Mouse (Mus musculus): ENCODE results near the gene Bbc3. TPM values are rescaled to one million over a fixed set of nuclear protein-coding genes. Genes with fewer than 3 reads are reported as not detected.
"Not testable (repeated sequence)": the region's sequence is repeated elsewhere in the genome, so short reads cannot be mapped to it uniquely, and the experiment has no call there.

Gene Bbc3
- polyA plus RNA-seq, 1 experiment from 2014 or later, result 14.2 TPM

DNA sequence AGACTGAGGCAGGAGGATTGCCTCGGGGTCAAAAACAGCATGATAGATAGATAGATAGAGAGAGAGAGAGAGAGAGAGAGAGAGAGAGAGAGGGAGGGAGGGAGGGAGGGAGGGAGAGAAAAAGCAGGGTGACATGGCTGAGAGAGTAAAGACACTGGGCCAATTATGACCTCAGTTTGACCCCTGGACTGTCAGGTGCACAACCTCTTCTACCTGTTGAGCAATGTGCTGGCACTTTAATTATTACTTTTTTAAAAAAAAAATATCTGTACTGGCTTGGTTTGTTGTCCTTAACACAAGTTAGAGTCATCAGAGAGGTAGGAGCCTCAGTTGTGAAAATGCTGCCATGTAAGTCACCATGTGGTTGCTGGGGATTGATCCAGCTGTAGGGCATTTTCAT lies 20.4 kb upstream of the Bbc3 start:
- no peaks in the 10 kb centered on the region for H3K9me3 ChIP-seq (ENCODE audit: low read length)
- H3K4me2 ChIP-seq (replicated peaks; ENCODE audit: low read depth, low read length), result no peak overlapping the region
- no peak overlapping the region for H3K4me3 ChIP-seq (ENCODE audit: low read length)
- ATAC-seq (ENCODE audit: low FRiP score, low TSS enrichment), result no peak
- WGBS, result 77% methylated on average over 1 of the region's 1 CpGs
- H3K4me1 ChIP-seq (ENCODE audit: insufficient read depth, low read length), result peaks cover 11% of the 10 kb centered on the region; the same call in 1 of the 2 replicates
- H3K27me3 ChIP-seq (ENCODE audit: insufficient read depth, low read length), result no peaks in the 10 kb centered on the region
- H3K9ac ChIP-seq (replicated peaks; ENCODE audit: low read length), result no peak overlapping the region
- H3K27ac ChIP-seq (ENCODE audit: low read length), result no peak overlapping the region
- H3K36me3 ChIP-seq (ENCODE audit: insufficient read depth, low read length), result peaks cover 13% of the 10 kb centered on the region

DNA sequence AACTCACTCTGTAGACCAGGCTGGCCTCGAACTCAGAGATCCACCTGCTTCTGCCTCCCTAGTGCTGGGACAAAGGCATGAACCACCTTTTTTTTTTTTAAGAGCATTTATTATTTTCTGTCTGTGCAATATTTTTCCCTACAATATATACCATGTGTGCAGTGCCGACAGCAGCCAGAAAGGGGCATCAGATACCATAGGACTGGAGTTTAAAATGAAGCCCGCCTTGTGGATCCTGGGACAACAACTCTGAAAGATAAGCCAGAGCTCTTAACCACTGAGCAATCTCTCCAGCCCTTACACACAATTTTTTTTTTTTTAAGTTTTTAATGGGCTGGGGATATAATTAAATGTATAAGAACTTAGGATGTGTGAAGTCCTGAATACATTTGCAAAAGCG lies 13.8 kb upstream of the Bbc3 start:
- no peaks in the 10 kb centered on the region for H3K9me3 ChIP-seq (ENCODE audit: low read length)
- H3K36me3 ChIP-seq (ENCODE audit: insufficient read depth, low read length), result no peaks in the 10 kb centered on the region
- WGBS, result 27% methylated on average over 4 of the region's 4 CpGs
- peak overlapping the region; percentile 48 for H3K4me3 ChIP-seq (ENCODE audit: low read length)
- peak overlapping the region; percentile 67 for H3K9ac ChIP-seq (replicated peaks; ENCODE audit: low read length)
- H3K27me3 ChIP-seq (ENCODE audit: insufficient read depth, low read length), result no peaks in the 10 kb centered on the region
- H3K4me2 ChIP-seq (replicated peaks; ENCODE audit: low read depth, low read length), result peak overlapping the region; percentile 90
- H3K4me1 ChIP-seq (ENCODE audit: insufficient read depth, low read length), result peaks cover 28% of the 10 kb centered on the region
- H3K27ac ChIP-seq (ENCODE audit: low read length), result peak overlapping the region; percentile 94
- ATAC-seq (ENCODE audit: low FRiP score, low TSS enrichment), result no peak

DNA sequence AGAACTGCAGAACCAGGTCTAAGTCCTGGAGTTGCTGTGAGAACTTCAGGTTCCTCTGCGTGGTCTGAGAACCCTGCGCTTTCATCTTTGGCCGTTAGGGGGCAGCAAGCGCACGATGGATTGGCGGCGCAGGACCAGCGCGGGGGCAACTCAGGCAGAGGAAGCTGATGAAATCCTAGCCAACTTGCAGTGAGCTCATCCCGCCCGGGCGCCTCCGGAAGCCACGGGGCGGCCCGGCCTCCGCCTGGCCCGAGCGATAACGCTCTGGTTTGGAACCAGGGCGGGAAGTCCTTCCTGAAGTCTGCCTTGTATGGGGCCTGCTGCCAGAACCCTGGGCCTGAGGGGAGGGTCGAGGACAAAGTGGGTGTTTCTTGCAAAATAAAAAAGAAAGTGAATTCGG lies 13.4 kb upstream of the Bbc3 start:
- peak overlapping the region; percentile 48 for H3K4me3 ChIP-seq (ENCODE audit: low read length)
- no peaks in the 10 kb centered on the region for H3K36me3 ChIP-seq (ENCODE audit: insufficient read depth, low read length)
- no peaks in the 10 kb centered on the region for H3K9me3 ChIP-seq (ENCODE audit: low read length)
- peak overlapping the region; percentile 67 for H3K9ac ChIP-seq (replicated peaks; ENCODE audit: low read length)
- H3K4me2 ChIP-seq (replicated peaks; ENCODE audit: low read depth, low read length), result peak overlapping the region; percentile 90
- H3K27me3 ChIP-seq (ENCODE audit: insufficient read depth, low read length), result no peaks in the 10 kb centered on the region
- WGBS, result under 1% methylated on average over 23 of the region's 23 CpGs
- ATAC-seq (ENCODE audit: low FRiP score, low TSS enrichment), result peak; percentile 85
- peak overlapping the region; percentile 94 for H3K27ac ChIP-seq (ENCODE audit: low read length)
- H3K4me1 ChIP-seq (ENCODE audit: insufficient read depth, low read length), result peaks cover 31% of the 10 kb centered on the region

GRCm38 (mm10) chr7:16295321-16295900 lies 12.8 kb upstream of the Bbc3 start:
- Histone ChIP-seq H3K9me3 (ENCODE audit: low read length) (no peaks in the 10 kb centered on the region), H3K9ac (replicated peaks; ENCODE audit: low read length) (peak overlapping the region; percentile 67), H3K27ac (ENCODE audit: low read length) (peak overlapping the region; percentile 94), H3K4me3 (ENCODE audit: low read length) (peak overlapping the region; percentile 48), H3K4me1 (ENCODE audit: insufficient read depth, low read length) (peaks cover 35% of the 10 kb centered on the region), H3K27me3 (ENCODE audit: insufficient read depth, low read length) (no peaks in the 10 kb centered on the region), H3K36me3 (ENCODE audit: insufficient read depth, low read length) (no peaks in the 10 kb centered on the region), H3K4me2 (replicated peaks; ENCODE audit: low read depth, low read length) (peak overlapping the region; percentile 90)
- WGBS, result 1% methylated on average over 39 of the region's 41 CpGs
- peak; percentile 47 for ATAC-seq (ENCODE audit: low FRiP score, low TSS enrichment)

- no peaks in the 10 kb centered on the region for H3K27me3 ChIP-seq (ENCODE audit: insufficient read depth, low read length)
- 31% methylated on average over 2 of the region's 2 CpGs for WGBS
These were observed 12.0 kb upstream of the Bbc3 start for GRCm38 (mm10) chr7:16296146-16296545.

DNA sequence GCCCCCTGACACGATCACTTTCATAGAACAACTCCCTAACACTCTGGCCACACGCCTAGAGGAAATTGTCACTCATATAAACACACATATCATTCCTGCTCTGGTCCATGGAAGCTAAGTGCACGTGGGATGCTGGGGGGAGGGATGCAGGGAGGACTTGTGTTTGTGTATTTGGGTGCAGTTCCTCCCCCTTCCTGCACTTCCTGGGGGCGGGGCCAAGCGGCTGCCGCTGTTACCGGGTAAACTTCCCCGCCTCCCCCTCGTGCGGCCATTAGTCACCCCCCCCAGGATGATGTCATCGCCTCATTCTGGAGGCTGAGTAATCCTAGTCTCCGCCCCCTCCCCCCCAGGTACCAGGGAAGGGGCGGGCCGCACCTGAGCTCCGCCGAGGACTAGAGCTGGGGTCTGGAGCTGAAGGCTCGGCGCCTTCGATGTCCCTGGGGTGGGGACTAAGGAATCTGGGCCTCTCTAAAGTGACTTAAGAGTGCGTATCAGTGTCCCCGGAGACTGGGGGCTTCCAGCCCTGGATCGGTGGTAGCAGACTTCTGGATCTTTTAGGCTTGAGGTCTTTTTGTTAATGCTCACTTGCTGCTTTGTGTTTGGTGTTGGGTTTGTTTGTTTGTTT lies 11.3 kb upstream of the Bbc3 start:
- peak overlapping the region; percentile 69 for H3K9ac ChIP-seq (replicated peaks; ENCODE audit: low read length)
- WGBS, result 0% methylated on average over 22 of the region's 22 CpGs
- peak; percentile 17; the same call in 1 of the 2 replicates for ATAC-seq (ENCODE audit: low FRiP score, low TSS enrichment)

More at GRCm38 (mm10) chr7:16296146-16296545, 12.0 kb upstream of the Bbc3 start:
- Histone ChIP-seq H3K36me3 (ENCODE audit: insufficient read depth, low read length) (no peaks in the 10 kb centered on the region), H3K9ac (replicated peaks; ENCODE audit: low read length) (no peak overlapping the region), H3K4me1 (ENCODE audit: insufficient read depth, low read length) (peaks cover 35% of the 10 kb centered on the region), H3K9me3 (ENCODE audit: low read length) (no peaks in the 10 kb centered on the region), H3K4me2 (replicated peaks; ENCODE audit: low read depth, low read length) (peak overlapping the region; percentile 80; the same call in 1 of the 2 replicates), H3K4me3 (ENCODE audit: low read length) (no peak overlapping the region), H3K27ac (ENCODE audit: low read length) (peak overlapping the region; percentile 85)
- ATAC-seq (ENCODE audit: low FRiP score, low TSS enrichment), result peak; percentile 14; the same call in 1 of the 2 replicates

GRCm38 (mm10) chr7:16297616-16298015 lies 10.6 kb upstream of the Bbc3 start:
- peak overlapping the region; percentile 85; the same call in 1 of the 2 replicates for H3K27ac ChIP-seq (ENCODE audit: low read length)
- H3K36me3 ChIP-seq (ENCODE audit: insufficient read depth, low read length), result no peaks in the 10 kb centered on the region
- 57% methylated on average over 2 of the region's 2 CpGs for WGBS
- no peak overlapping the region for H3K4me2 ChIP-seq (replicated peaks; ENCODE audit: low read depth, low read length)
- H3K9ac ChIP-seq (replicated peaks; ENCODE audit: low read length), result peak overlapping the region; percentile 13
- ATAC-seq (ENCODE audit: low FRiP score, low TSS enrichment), result no peak
- H3K4me3 ChIP-seq (ENCODE audit: low read length), result no peak overlapping the region
- H3K4me1 ChIP-seq (ENCODE audit: insufficient read depth, low read length), result peaks cover 35% of the 10 kb centered on the region
- no peaks in the 10 kb centered on the region for H3K27me3 ChIP-seq (ENCODE audit: insufficient read depth, low read length)
- no peaks in the 10 kb centered on the region for H3K9me3 ChIP-seq (ENCODE audit: low read length)

More for the DNA sequence above, 11.3 kb upstream of the Bbc3 start:
- H3K4me1 ChIP-seq (ENCODE audit: insufficient read depth, low read length), result peaks cover 35% of the 10 kb centered on the region
- H3K27ac ChIP-seq (ENCODE audit: low read length), result peak overlapping the region; percentile 85
- H3K4me2 ChIP-seq (replicated peaks; ENCODE audit: low read depth, low read length), result peak overlapping the region; percentile 80
- no peaks in the 10 kb centered on the region for H3K27me3 ChIP-seq (ENCODE audit: insufficient read depth, low read length)
- no peaks in the 10 kb centered on the region for H3K36me3 ChIP-seq (ENCODE audit: insufficient read depth, low read length)
- H3K9me3 ChIP-seq (ENCODE audit: low read length), result no peaks in the 10 kb centered on the region
- peak overlapping the region; percentile 47 for H3K4me3 ChIP-seq (ENCODE audit: low read length)

DNA sequence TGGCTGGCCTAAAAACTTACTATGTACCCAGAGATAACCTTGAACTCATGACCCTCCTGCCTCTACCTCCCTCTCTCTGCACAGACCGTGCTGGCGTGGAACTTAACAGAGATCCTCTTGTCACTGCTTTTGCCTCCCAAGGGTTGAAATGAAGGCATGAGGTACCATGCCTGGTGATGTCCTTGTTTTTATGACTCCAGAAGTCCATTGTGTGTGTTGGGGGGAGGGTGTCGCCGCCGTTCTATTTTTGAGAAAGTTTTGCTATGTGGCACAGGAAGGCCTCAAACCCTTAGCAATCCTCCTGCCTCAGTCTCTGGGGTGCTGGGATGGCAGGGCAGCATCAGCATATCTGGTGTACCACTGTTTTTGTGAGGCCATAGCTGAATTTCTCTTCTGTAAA lies 9.3 kb upstream of the Bbc3 start:
- no peaks in the 10 kb centered on the region for H3K9me3 ChIP-seq (ENCODE audit: low read length)
- no peaks in the 10 kb centered on the region for H3K27me3 ChIP-seq (ENCODE audit: insufficient read depth, low read length)
- peak overlapping the region; percentile 65 for H3K27ac ChIP-seq (ENCODE audit: low read length)
- no peaks in the 10 kb centered on the region for H3K36me3 ChIP-seq (ENCODE audit: insufficient read depth, low read length)
- ATAC-seq (ENCODE audit: low FRiP score, low TSS enrichment), result no peak
- 75% methylated on average over 5 of the region's 5 CpGs for WGBS
- H3K4me1 ChIP-seq (ENCODE audit: insufficient read depth, low read length), result peaks cover 35% of the 10 kb centered on the region
- H3K9ac ChIP-seq (replicated peaks; ENCODE audit: low read length), result no peak overlapping the region
- H3K4me3 ChIP-seq (ENCODE audit: low read length), result peak overlapping the region; percentile 51
- peak overlapping the region; percentile 83 for H3K4me2 ChIP-seq (replicated peaks; ENCODE audit: low read depth, low read length)

GRCm38 (mm10) chr7:16299419-16300035 lies 8.7 kb upstream of the Bbc3 start:
- peak; percentile 81 for ATAC-seq (ENCODE audit: low FRiP score, low TSS enrichment)
- peak overlapping the region; percentile 83 for H3K4me2 ChIP-seq (replicated peaks; ENCODE audit: low read depth, low read length)
- no peaks in the 10 kb centered on the region for H3K27me3 ChIP-seq (ENCODE audit: insufficient read depth, low read length)
- peak overlapping the region; percentile 65 for H3K27ac ChIP-seq (ENCODE audit: low read length)
- peak overlapping the region; percentile 62 for H3K9ac ChIP-seq (replicated peaks; ENCODE audit: low read length)
- H3K36me3 ChIP-seq (ENCODE audit: insufficient read depth, low read length), result no peaks in the 10 kb centered on the region
- under 1% methylated on average over 52 of the region's 52 CpGs for WGBS
- H3K4me3 ChIP-seq (ENCODE audit: low read length), result peak overlapping the region; percentile 51
- no peaks in the 10 kb centered on the region for H3K9me3 ChIP-seq (ENCODE audit: low read length)
- peaks cover 35% of the 10 kb centered on the region for H3K4me1 ChIP-seq (ENCODE audit: insufficient read depth, low read length)

DNA sequence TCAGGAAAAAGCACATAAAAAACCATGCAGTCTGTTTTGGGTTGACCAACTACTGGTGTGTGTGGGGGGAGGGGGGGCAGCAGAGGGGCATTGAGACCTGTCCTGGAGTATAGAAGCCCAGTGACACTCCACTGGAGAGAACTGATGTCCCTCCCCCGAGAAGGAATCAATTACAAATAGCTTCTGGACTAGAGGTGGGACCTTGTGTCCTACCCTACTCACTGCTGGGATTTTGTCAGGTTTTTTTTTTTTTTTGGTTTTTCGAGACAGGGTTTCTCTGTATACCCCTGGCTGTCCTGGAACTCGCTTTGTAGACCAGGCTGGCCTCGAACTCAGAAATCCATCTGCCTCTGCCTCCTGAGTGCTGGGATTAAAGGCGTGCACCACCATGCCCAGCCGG lies 1.1 kb upstream of the Bbc3 start:
- H3K9ac ChIP-seq (replicated peaks; ENCODE audit: low read length); H3K36me3 ChIP-seq (ENCODE audit: insufficient read depth, low read length); H3K4me3 ChIP-seq (ENCODE audit: low read length); ATAC-seq (ENCODE audit: low FRiP score, low TSS enrichment); H3K27me3 ChIP-seq (ENCODE audit: insufficient read depth, low read length); H3K9me3 ChIP-seq (ENCODE audit: low read length); H3K4me2 ChIP-seq (replicated peaks; ENCODE audit: low read depth, low read length); H3K27ac ChIP-seq (ENCODE audit: low read length): not testable (repeated sequence)
- H3K4me1 ChIP-seq (ENCODE audit: insufficient read depth, low read length), result peaks cover 32% of the 10 kb centered on the region
- WGBS, result 70% methylated on average over 6 of the region's 6 CpGs
